Mouse (Mus musculus) liver, embryonic 14.5 days (tissue): ENCODE measurements around the gene Gm6351. TPM values are rescaled to one million over a fixed set of nuclear protein-coding genes. Genes with fewer than 3 reads are reported as not detected.
"Not testable (repeated sequence)": the region's sequence is repeated elsewhere in the genome, so short reads cannot be mapped to it uniquely, and the experiment has no call there.

Experiments used
- ATAC-seq: fragments of 200-750 bp; cut with Nextera tagmentation; 2 replicates; pipeline ENCODE4 v1.8.0; 2017; ENCODE audit warnings: moderate number of reproducible peaks, mild to moderate bottlenecking, moderate library complexity; ENCODE audit not compliant: insufficient read depth
- DNase-seq, 3 experiments: peaks; one replicate each; pipeline ENCODE4 v3.0.0-alpha.2; 2012 to 2013; ENCODE audit warnings: low read depth in 3 of 3, low spot score in 3 of 3
- H3K27ac ChIP-seq: fragments of 300-500 bp; sonication (generic); 2 replicates; pipeline ENCODE4 v1.5.1; 2014; ENCODE audit warnings: moderate library complexity, mild to moderate bottlenecking, control low read depth, inconsistent platforms
- H3K27me3 ChIP-seq: fragments of 300-500 bp; sonication (generic); 2 replicates; pipeline ENCODE4 v1.6.1; 2014; ENCODE audit warnings: mild to moderate bottlenecking, low read length, moderate library complexity; ENCODE audit not compliant: control insufficient read depth, insufficient read depth
- H3K36me3 ChIP-seq: fragments of 300-500 bp; sonication (generic); replicated peaks from 2 replicates; pipeline ENCODE4 v1.6.1; 2014; ENCODE audit warnings: low read depth; ENCODE audit not compliant: control insufficient read depth, insufficient read depth
- H3K4me1 ChIP-seq, 2 experiments: fragments of 200-500 bp in 1 of 2; fragments of 300-500 bp in 1 of 2; sonication (generic) in 1 of 2; replicated peaks; 2 replicates each; pipeline ENCODE4 v1.6.1; 2012 to 2014; ENCODE audit warnings: antibody characterized with exemption in 1 of 2, inconsistent platforms in 1 of 2, low read length in 1 of 2; ENCODE audit not compliant: control insufficient read depth in 2 of 2, insufficient read depth in 2 of 2
- H3K4me2 ChIP-seq: fragments of 300-500 bp; sonication (generic); 2 replicates; pipeline ENCODE4 v1.6.1; 2014; ENCODE audit warnings: low read depth, mild to moderate bottlenecking, control low read depth, moderate library complexity
- H3K4me3 ChIP-seq, 2 experiments: fragments of 200-500 bp in 1 of 2; fragments of 300-500 bp in 1 of 2; sonication (generic) in 1 of 2; 2 replicates each; pipeline ENCODE4 v1.5.1; 2012 to 2014; ENCODE audit warnings: low read depth in 2 of 2, low read length in 2 of 2, mild to moderate bottlenecking in 2 of 2, control low read depth in 1 of 2, inconsistent platforms in 1 of 2, moderate library complexity in 1 of 2; ENCODE audit not compliant: insufficient read depth in 1 of 2
- H3K9ac ChIP-seq: fragments of 300-500 bp; sonication (generic); replicated peaks from 2 replicates; pipeline ENCODE4 v1.6.1; 2014; ENCODE audit warnings: mild to moderate bottlenecking, control low read depth, moderate library complexity
- H3K9me3 ChIP-seq: fragments of 300-500 bp; sonication (generic); 2 replicates; pipeline ENCODE4 v1.6.1; 2016; ENCODE audit warnings: low read length, mixed read lengths; ENCODE audit not compliant: control insufficient read depth
- WGBS: fragments of 180-500 bp; shearing (Covaris S2); extraction: QIAGEN DNeasy Blood & Tissue Kit; methylation state at CpG from one replicate; pipeline ENCODE4 v1.1.7; 2014; ENCODE audit not compliant: insufficient replicate concordance; 5-methylcytosine and 5-hydroxymethylcytosine counted together
- polyA plus RNA-seq, 2 experiments: library from polyadenylated mRNA; depleted of rRNA in 1 of 2; stranded (reverse) in 1 of 2; unstranded in 1 of 2; fragments of >200 nt; fragmentation: Nextera tagmentation in 1 of 2; extraction: Ambion mirVana in 1 of 2; gene quantifications; 2 replicates each; pipeline versions ENCODE4 v1.2.1 to v1.2.3; 2012 to 2014

Gene Gm6351
- polyA plus RNA-seq (2012; rRNA removed) (not detected in 2 replicates), polyA plus RNA-seq (2014; fragmentation: Nextera tagmentation; extraction: Ambion mirVana) (not detected in 2 replicates)

GRCm38 (mm10) chr5:94076085-94076484 lies at the start of gene Gm6351:
TSS of gene Gm6351 (plus strand) at chr5:94076385.
- not testable (repeated sequence) for H3K9me3 ChIP-seq, H3K27me3 ChIP-seq, H3K36me3 ChIP-seq, DNase-seq, H3K4me2 ChIP-seq, H3K27ac ChIP-seq, ATAC-seq, H3K4me3 ChIP-seq, H3K4me1 ChIP-seq, H3K9ac ChIP-seq
- no CpG with 5 or more reads among the region's 3 CpGs for WGBS

DNA sequence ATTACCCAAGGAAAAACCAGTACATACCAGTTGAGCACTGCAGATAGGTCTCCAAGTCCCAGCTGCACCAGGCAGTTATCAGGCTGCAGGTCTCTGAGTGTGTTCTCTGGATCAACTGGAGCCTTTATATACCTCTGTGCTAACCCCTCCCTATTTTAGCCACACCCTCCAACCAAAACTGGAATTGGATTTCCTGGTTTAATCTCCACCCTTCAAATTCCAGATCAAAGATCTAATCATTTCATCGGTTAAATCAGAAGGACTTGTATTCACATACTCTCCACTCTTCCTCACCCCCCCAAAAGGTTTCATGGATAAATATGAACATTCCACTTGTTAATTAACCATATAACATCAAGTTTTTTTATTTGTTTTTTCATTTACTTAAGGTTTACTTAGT lies 5.7 kb upstream of the Gm6351 start, which contains the start of gene BC061212:
TSS of gene BC061212 (minus strand) at position 101 of the 400 bp plus-strand sequence.
- ATAC-seq, H3K36me3 ChIP-seq, H3K27ac ChIP-seq, DNase-seq, H3K27me3 ChIP-seq, H3K9me3 ChIP-seq, H3K9ac ChIP-seq, H3K4me2 ChIP-seq, H3K4me3 ChIP-seq, H3K4me1 ChIP-seq: not testable (repeated sequence)
- no CpG with 5 or more reads among the region's 1 CpGs for WGBS

Other genes starting within 250 kb of the Gm6351 start
- not detected in 2 replicates for gene Gm7792, start 232.6 kb upstream of the Gm6351 start, polyA plus RNA-seq (2012; rRNA removed)
- gene Gm7792, start 232.6 kb upstream of the Gm6351 start, polyA plus RNA-seq (2014; fragmentation: Nextera tagmentation; extraction: Ambion mirVana) = not detected in 2 replicates
- not detected in 2 replicates for gene Gm16429, start 147.3 kb upstream of the Gm6351 start, polyA plus RNA-seq (2012; rRNA removed)
- gene Gm16429, start 147.3 kb upstream of the Gm6351 start, polyA plus RNA-seq (2014; fragmentation: Nextera tagmentation; extraction: Ambion mirVana) = not detected in 2 replicates
- gene BC061212, start 5.8 kb upstream of the Gm6351 start, polyA plus RNA-seq (2012; rRNA removed) = not detected in 2 replicates
- gene BC061212, start 5.8 kb upstream of the Gm6351 start, polyA plus RNA-seq (2014; fragmentation: Nextera tagmentation; extraction: Ambion mirVana) = not detected in 2 replicates
- not detected in 2 replicates for gene Gm3106, start 141.6 kb downstream of the Gm6351 start, polyA plus RNA-seq (2012; rRNA removed)
- gene Gm3106, start 141.6 kb downstream of the Gm6351 start, polyA plus RNA-seq (2014; fragmentation: Nextera tagmentation; extraction: Ambion mirVana) = not detected in 2 replicates
- gene A430089I19Rik, start 230.4 kb downstream of the Gm6351 start, polyA plus RNA-seq (2012; rRNA removed) = not detected in 2 replicates
- gene A430089I19Rik, start 230.4 kb downstream of the Gm6351 start, polyA plus RNA-seq (2014; fragmentation: Nextera tagmentation; extraction: Ambion mirVana) = not detected in 2 replicates
- not detected in 2 replicates for gene Gm6502, start 238.1 kb downstream of the Gm6351 start, polyA plus RNA-seq (2012; rRNA removed)
- gene Gm6502, start 238.1 kb downstream of the Gm6351 start, polyA plus RNA-seq (2014; fragmentation: Nextera tagmentation; extraction: Ambion mirVana) = not detected in 2 replicates